Mouse (Mus musculus): ENCODE measurements at regions not wholly inside any gene's neighbourhood (a gene's known extent, or its start where the extent isn't known, plus 50 kb on each side); places are given as distances from the start of the nearest gene placed in this dataset.
A peak's percentile ranks its signal among the peaks of the same experiment; 100 is the strongest.

GRCm38 (mm10) chr5:18916688-18917285 is 310.0 kb upstream of the Magi2 start:
- DNase-seq = peak; percentile 66

GRCm38 (mm10) chr5:18953875-18954474 is 272.9 kb upstream of the Magi2 start:
- DNase-seq = no peak

Measured in right cerebral cortex, postnatal 4 days (tissue).